Mouse (Mus musculus) limb, embryonic 11.5 days (tissue): Measurements from ENCODE around the gene Gm17660. TPM values are rescaled to one million over a fixed set of nuclear protein-coding genes. Genes with fewer than 3 reads are reported as not detected.
"Not testable (repeated sequence)": the region's sequence is repeated elsewhere in the genome, so short reads cannot be mapped to it uniquely, and the experiment has no call there.

ENCODE experiments used
- ATAC-seq: fragments of 200-750 bp; cut with Nextera tagmentation; 2 replicates; pipeline ENCODE4 v1.8.0; 2017; ENCODE audit warnings: low read depth; ENCODE audit not compliant: insufficient number of reproducible peaks, low FRiP score, low TSS enrichment
- DNase-seq: peaks from one replicate; pipeline ENCODE4 v3.0.0-alpha.2; 2015; ENCODE audit warnings: low spot score
- H3K27ac ChIP-seq: fragments of 300-500 bp; sonication (generic); replicated peaks from 2 replicates; pipeline ENCODE4 v1.5.1; 2014; ENCODE audit warnings: low read depth, mild to moderate bottlenecking, low read length
- H3K27me3 ChIP-seq: fragments of 300-500 bp; sonication (generic); 2 replicates; pipeline ENCODE4 v1.6.1; 2014; ENCODE audit warnings: mild to moderate bottlenecking, low read length, mixed read lengths; ENCODE audit not compliant: control insufficient read depth, insufficient read depth
- H3K36me3 ChIP-seq: fragments of 300-500 bp; sonication (generic); 2 replicates; pipeline ENCODE4 v1.6.1; 2014; ENCODE audit warnings: mild to moderate bottlenecking, low read length, moderate library complexity, mixed read lengths; ENCODE audit not compliant: control insufficient read depth, insufficient read depth
- H3K4me1 ChIP-seq: fragments of 300-500 bp; sonication (generic); 2 replicates; pipeline ENCODE4 v1.6.1; 2014; ENCODE audit warnings: low read length, mixed read lengths; ENCODE audit not compliant: control insufficient read depth, insufficient read depth
- H3K4me2 ChIP-seq: fragments of 300-500 bp; sonication (generic); 2 replicates; pipeline ENCODE4 v1.6.1; 2014; ENCODE audit warnings: low read depth, mild to moderate bottlenecking, moderate library complexity; ENCODE audit not compliant: severe bottlenecking
- H3K4me3 ChIP-seq: fragments of 300-500 bp; sonication (generic); 2 replicates; pipeline ENCODE4 v1.5.1; 2014; ENCODE audit warnings: low read depth, low read length
- H3K9ac ChIP-seq: fragments of 300-500 bp; sonication (generic); 2 replicates; pipeline ENCODE4 v1.6.1; 2014; ENCODE audit warnings: mild to moderate bottlenecking, low read length
- H3K9me3 ChIP-seq: fragments of 300-500 bp; sonication (generic); 2 replicates; pipeline ENCODE4 v1.6.1; 2016; ENCODE audit warnings: low read length; ENCODE audit not compliant: control insufficient read depth
- WGBS: fragments of 180-500 bp; shearing (Covaris S2); extraction: QIAGEN DNeasy Blood & Tissue Kit; methylation state at CpG from one replicate; pipeline ENCODE4 v1.1.7; 2014; 5-methylcytosine and 5-hydroxymethylcytosine counted together
- microRNA-seq: library from miRNA; unstranded; fragments of <30 nt; microRNA quantifications from one replicate; pipeline ENCODE4, GENCODE M21; 2016
- polyA plus RNA-seq: library from polyadenylated mRNA; unstranded; fragments of >200 nt; fragmentation: Nextera tagmentation; extraction: Ambion mirVana; gene quantifications from 2 replicates; pipeline ENCODE4 v1.2.1, GENCODE M21; 2014

The Gm17660 gene
- polyA plus RNA-seq, 1 experiment from 2014 or later, result not detected

GRCm38 (mm10) chr5:104024193-104024592 is 53.2 kb downstream of the Gm17660 start:
- H3K9me3 ChIP-seq, ATAC-seq, H3K4me2 ChIP-seq, H3K27ac ChIP-seq, H3K27me3 ChIP-seq, DNase-seq, H3K36me3 ChIP-seq, H3K4me3 ChIP-seq, H3K9ac ChIP-seq, H3K4me1 ChIP-seq: not testable (repeated sequence)
- WGBS, result 80% methylated on average over 5 of the region's 5 CpGs

- Histone ChIP-seq H3K27me3 (no peaks in the 10 kb centered on the region), H3K36me3 (no peaks in the 10 kb centered on the region), H3K27ac (no peak overlapping the region), H3K9me3 (no peaks in the 10 kb centered on the region), H3K4me3 (no peak overlapping the region), H3K4me1 (0 out of 2 replicates have a peak, but pooled peaks cover 5% of the 10 kb centered on the region), H3K9ac (no peak overlapping the region), H3K4me2 (no peak overlapping the region)
- DNase-seq, result no peak
- 81% methylated on average over 8 of the region's 8 CpGs for WGBS
- ATAC-seq, result no peak
These were observed 54.0 kb downstream of the Gm17660 start for GRCm38 (mm10) chr5:104023289-104024020.

GRCm38 (mm10) chr5:104022558-104022957 is 54.9 kb downstream of the Gm17660 start:
- Histone ChIP-seq H3K4me1 (0 out of 2 replicates have a peak, but pooled peaks cover 5% of the 10 kb centered on the region), H3K27me3 (no peaks in the 10 kb centered on the region), H3K4me3 (no peak overlapping the region), H3K4me2 (peak overlapping the region; percentile 66), H3K9me3 (no peaks in the 10 kb centered on the region), H3K27ac (no peak overlapping the region), H3K36me3 (no peaks in the 10 kb centered on the region), H3K9ac (no peak overlapping the region)
- DNase-seq, result no peak
- WGBS, result 28% methylated on average over 5 of the region's 5 CpGs
- no peak for ATAC-seq

- peak; percentile 89 for ATAC-seq
- under 1% methylated on average over 31 of the region's 31 CpGs for WGBS
- Histone ChIP-seq H3K36me3 (no peaks in the 10 kb centered on the region), H3K27ac (peak within 1 kb of the TSS; percentile 75), H3K4me3 (peak within 1 kb of the TSS; percentile 53), H3K4me2 (peak within 1 kb of the TSS; percentile 66), H3K9me3 (no peaks in the 10 kb centered on the region), H3K27me3 (no peaks in the 10 kb centered on the region), H3K4me1 (0 out of 2 replicates have a peak, but pooled peaks cover 5% of the 10 kb centered on the region), H3K9ac (peak within 1 kb of the TSS; percentile 64)
- DNase-seq, result peak; percentile 84
These were observed 55.6 kb downstream of the Gm17660 start, which contains the start of gene Hsd17b11 for GRCm38 (mm10) chr5:104021597-104022378. Hsd17b11 (minus strand) TSS chr5:104021919.

Small RNA genes lying within 50 kb of the gene (microRNA-seq; reads per million reads assigned to microRNA genes)
- gene Mir5619, result 4.3 reads per million, percentile 7 among the genes with 10 or more reads in this experiment

Other genes starting within 250 kb of the Gm17660 start
- 11.0 and 11.2 TPM in 2 replicates for gene Klhl8, start 166.3 kb downstream of the Gm17660 start, polyA plus RNA-seq
- not detected in 2 replicates for gene Hsd17b13, start 100.2 kb downstream of the Gm17660 start, polyA plus RNA-seq
- 2.5 and 2.6 TPM in 2 replicates for gene Hsd17b11, start 55.7 kb downstream of the Gm17660 start, polyA plus RNA-seq
- 66.4 and 67.7 TPM in 2 replicates for gene Nudt9, start 31.3 kb downstream of the Gm17660 start, polyA plus RNA-seq
- 20.5 and 21.8 TPM in 2 replicates for gene Sparcl1, start 36.1 kb upstream of the Gm17660 start, polyA plus RNA-seq
- not detected in 2 replicates for gene Dspp, start 93.1 kb upstream of the Gm17660 start, polyA plus RNA-seq
- not detected in 2 replicates for gene Dmp1, start 125.0 kb upstream of the Gm17660 start, polyA plus RNA-seq
- gene Ibsp, start 221.6 kb upstream of the Gm17660 start, polyA plus RNA-seq, result not detected in 2 replicates
- gene Mepe, start 247.7 kb upstream of the Gm17660 start, polyA plus RNA-seq, result not detected in 2 replicates